Mouse (Mus musculus): ENCODE data around the gene Atp5j.
A peak's percentile ranks its signal among the peaks of the same experiment; 100 is the strongest.

Gene Atp5j

GRCm38 (mm10) chr16:84835441-84835822 is at the start of gene Atp5j:
Atp5j (minus strand) TSS chr16:84835625.
- no peak for DNase-seq (ENCODE audit: extremely low read depth, low read depth)

DNA sequence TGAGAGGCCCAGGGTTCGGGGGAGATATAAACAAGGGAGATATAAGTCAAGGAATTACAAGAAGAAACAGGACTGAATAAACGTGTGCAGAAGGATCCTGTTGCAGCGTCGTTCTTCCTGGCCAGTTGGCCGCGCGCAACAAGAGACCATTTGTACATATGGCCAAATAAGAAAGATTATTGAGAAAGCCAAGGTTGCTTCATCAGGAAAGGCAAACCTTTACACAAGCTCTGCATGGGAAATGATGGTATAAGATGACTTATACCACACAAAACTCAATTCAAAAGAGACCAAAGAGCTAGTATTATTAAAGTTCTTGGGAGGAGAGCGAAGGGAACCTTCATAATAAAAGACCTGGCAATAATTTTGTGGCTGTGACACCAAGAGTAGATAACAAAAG is 49.1 kb upstream of the Atp5j start:
- DNase-seq (ENCODE audit: extremely low read depth, low read depth) = no peak

- peak; percentile 26 for DNase-seq (ENCODE audit: extremely low read depth, low read depth)
Observed at GRCm38 (mm10) chr16:84881754-84882321, 46.4 kb upstream of the Atp5j start.

DNA sequence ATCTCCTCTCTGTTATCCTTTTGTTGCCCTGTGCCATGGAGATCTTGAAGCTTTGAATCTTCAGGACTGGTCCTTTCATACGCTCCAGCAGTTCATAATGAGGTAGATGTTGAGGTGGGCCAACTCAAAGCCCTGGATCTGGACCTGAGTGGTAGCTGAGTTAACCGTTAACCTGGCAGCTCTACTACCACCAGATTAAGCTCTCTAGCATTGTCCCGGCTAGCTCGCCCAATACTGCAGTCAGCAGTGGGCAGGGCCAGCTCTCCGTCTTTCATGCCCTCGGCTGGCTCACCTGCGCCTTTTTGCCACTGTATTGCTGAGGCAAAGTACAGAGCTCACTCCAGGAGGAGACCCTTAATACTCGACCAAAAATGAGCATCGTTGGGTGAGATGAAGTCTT is 45.7 kb upstream of the Atp5j start:
- DNase-seq (ENCODE audit: extremely low read depth, low read depth) = no peak

DNA sequence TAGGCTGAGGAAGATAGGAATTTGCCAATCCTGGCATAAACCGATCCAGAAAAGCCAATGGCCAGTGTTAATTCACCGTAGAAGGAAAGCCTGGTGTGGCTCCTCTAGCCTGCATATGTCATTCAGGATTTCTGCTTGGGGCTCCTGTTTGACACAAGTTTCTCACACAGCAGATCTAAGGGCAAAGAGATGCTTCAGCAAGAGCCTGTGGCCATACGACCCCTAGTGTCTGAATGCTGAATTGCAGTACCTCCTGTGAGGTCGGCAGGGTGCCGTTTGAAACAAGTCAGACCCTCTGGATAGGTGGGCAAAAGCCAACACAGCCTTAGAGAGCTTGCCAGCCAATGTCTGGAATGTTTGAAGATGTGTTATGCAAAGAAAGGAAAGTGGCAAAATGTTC is 43.7 kb upstream of the Atp5j start:
- DNase-seq (ENCODE audit: extremely low read depth, low read depth) = peak; percentile 72

DNA sequence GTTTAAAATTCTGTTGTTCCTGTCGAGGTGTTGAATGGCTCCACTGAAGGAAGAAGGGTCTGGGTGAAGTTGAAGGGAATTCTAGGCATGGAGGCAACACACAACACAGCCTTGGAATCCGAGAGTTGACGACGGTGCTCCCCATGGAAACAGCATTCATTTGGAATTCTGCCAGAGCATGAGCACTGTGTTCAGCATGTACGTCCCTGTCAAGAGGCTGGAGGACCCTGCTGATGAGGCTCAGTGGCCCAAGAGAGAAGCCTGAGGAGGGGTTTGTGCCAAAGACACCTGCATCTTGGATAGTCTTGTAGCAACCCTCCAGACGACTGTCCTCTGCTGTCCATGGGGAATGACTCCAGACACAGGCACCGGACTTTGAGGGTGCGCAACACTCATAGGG is 40.7 kb upstream of the Atp5j start:
- no peak for DNase-seq (ENCODE audit: extremely low read depth, low read depth)

- DNase-seq (ENCODE audit: extremely low read depth, low read depth) = no peak
Observed at GRCm38 (mm10) chr16:84875718-84876035, 40.3 kb upstream of the Atp5j start.

DNA sequence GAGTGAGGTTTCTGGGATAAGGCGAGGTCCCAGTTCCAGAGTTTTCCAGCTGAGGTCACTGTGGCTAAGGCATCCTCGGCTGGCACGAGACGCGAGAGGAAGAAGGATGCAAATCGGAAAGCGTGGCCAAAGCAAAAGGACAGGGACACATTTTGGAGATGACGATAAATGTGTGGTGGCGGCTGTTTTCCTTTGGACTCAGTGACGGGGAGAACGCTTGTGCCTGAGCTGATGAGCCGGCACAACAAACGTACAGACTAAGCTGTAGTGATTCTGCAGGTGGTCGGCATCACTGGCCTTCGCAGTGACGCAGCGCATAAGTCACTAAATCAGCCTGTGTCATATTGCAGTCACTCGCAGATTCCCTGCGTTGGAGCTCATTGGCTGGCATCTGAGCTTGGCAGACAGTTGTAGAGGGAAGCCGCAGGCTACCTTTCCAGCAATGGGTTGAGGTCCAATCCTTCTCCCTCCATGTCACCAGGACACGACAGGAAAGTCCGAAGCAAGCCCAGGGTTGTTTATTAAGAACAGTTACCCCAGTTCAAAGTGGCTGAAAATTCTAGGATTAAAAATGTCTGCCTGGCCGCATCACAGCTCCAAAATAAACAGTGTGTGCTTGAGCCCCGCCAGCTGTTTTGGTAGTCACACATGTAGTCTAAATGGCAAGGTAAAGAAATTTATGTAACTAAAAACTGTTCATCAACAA is 39.7 kb upstream of the Atp5j start:
- no peak for DNase-seq (ENCODE audit: extremely low read depth, low read depth)

GRCm38 (mm10) chr16:84873805-84874204 is 38.4 kb upstream of the Atp5j start:
- DNase-seq (ENCODE audit: extremely low read depth, low read depth) = no peak

GRCm38 (mm10) chr16:84864656-84865055 is 29.2 kb upstream of the Atp5j start:
- DNase-seq (ENCODE audit: extremely low read depth, low read depth) = no peak

- DNase-seq (ENCODE audit: extremely low read depth, low read depth) = no peak
Observed at GRCm38 (mm10) chr16:84853492-84853891, 18.1 kb upstream of the Atp5j start.

DNA sequence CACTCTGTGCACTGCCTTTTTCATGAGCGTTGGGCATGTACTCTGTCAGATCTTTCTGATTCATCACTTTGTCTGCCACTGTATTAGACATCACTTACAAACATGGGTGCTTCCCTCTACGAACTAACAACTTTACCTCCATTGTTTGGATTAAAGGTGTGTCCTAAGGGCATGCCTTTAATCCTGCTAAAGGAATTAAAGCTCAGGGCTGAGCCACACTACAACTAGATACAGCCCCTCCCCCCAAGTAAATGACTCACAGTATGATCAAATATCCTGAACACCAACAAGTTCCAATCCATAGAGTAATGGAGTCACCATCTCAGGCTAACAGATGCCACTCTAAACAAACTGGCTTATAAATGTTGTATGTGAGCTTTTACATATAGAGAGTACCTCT is 3.2 kb upstream of the Atp5j start:
- DNase-seq (ENCODE audit: extremely low read depth, low read depth) = no peak

DNA sequence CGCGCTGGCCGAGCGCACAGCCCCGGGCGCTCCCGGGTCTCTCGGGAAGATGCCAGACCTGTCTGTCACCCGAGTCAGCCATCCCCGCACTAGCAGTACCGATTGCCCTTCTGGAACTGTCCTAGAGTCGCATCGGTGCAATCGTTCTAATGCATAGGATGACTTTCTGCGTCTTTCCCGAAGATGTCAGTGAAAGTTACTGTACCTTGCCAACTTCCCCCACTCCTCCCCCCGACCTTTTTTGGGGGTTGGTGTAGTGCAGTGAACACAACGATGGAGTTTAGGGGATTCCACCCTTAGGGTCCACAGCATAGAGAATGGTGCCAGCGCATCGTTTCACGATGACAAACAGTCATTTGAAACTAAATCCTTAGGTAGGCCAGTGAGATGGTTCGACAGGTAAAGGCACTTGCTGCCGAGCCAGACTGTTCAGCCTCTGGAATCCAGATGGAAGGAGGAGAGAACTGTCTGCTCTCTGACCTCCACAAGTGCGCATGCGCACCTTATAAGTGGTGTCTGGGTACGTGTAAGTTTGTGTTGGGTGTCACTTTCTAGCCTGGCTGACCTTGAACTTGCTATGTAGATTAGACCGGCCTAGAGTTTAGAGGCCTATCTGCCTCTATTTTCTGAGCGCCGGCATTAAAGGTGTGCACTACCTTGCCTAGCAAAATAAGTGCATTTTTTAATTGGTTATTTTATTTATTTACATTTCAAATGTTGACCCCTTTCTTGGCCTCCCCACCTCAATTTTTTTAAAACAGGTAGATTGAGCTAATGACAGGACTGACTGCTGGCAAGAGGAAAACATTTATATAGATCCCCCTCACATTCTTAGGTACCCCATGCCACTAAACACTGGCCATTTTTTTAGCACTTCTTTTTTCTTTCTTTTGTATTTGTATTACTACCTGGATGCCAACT is 658 bp upstream of the Atp5j start:
- DNase-seq (ENCODE audit: extremely low read depth, low read depth) = peak; percentile 81

DNA sequence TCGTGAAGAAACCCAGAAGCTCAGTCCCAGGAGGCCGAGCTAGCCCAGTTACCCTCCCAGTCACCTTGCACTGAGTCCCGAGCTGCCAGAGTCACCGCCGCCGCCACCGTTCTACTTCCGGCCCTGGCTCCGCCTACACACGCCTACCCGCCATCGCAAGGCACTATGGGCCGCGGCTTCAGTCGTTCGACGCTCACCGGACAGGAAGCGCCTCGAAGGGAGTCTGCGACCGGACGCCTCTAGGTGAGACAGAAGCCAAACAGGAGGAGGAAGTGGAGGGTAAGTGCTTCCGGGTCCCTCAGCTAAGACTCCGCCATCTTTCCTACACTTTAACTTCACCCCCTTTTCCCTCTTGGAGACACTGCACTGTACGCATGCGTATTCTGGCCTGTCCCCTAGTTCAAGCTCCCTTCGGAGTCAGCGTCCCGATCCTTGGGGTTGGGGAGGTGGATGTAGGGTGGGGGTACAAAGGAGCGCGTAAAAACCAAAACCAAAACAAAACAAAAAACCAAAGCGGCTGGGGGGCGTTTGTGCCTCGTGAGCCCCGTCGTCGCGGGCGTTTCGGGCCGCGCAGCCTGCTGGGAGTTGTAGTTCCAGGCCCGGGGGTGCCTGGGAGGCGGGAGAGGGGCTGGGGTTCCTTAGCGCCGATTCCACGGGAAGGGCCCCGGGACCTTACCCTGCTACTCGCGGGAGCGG is 532 bp downstream of the Atp5j start, which contains the start of gene Gabpa:
TSS of gene Gabpa (plus strand) at position 181 of the 696 bp plus-strand sequence.
- peak; percentile 95 for DNase-seq (ENCODE audit: extremely low read depth, low read depth)

GRCm38 (mm10) chr16:84834344-84834743 is 1.1 kb downstream of the Atp5j start:
- DNase-seq (ENCODE audit: extremely low read depth, low read depth) = no peak

DNA sequence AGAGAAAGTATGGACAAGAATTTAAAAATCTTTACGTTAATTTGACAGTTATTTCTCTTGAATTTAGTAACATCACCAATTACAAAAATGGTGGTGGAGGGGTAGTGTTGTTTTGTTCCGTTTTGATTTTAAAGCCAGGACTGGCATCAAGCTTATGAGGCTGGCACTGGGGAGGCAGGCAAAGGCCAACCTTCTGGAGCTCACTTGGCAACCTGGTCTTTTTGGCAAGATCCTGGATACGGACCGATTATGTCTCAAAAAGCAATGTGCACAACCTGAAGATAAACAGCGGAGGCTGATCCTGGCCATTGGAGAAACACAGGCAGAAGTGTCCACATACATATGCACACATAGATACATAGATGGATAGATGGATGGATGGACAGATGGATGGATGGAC is 2.7 kb downstream of the Atp5j start:
- DNase-seq (ENCODE audit: extremely low read depth, low read depth) = no peak

DNA sequence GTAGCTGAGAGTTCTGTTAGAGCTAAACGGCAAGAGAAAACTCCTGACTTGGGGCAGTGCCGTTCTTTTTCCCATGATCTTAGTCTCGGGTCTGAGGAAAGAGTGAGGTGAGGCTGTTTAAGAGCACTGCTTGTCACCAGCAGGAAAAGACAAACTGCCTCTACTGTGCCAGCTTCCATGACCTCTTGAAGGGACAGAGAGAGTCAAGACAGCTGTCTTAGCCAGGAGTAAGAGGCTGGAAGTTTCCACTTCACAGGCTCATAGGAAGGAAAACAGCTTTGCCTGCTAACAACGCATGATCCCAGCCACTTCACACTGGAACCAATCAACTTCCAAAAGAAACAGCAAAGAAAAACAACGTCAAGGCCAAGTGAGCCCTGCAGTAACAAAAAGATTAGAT is 3.7 kb downstream of the Atp5j start:
- DNase-seq (ENCODE audit: extremely low read depth, low read depth) = no peak

- DNase-seq (ENCODE audit: extremely low read depth, low read depth) = no peak
Observed at GRCm38 (mm10) chr16:84825009-84825408, 10.4 kb downstream of the Atp5j start.

- peak; percentile 10 for DNase-seq (ENCODE audit: extremely low read depth, low read depth)
Observed at GRCm38 (mm10) chr16:84817423-84817822, 18.0 kb downstream of the Atp5j start.

- no peak for DNase-seq (ENCODE audit: extremely low read depth, low read depth)
Observed at GRCm38 (mm10) chr16:84814511-84814910, 20.9 kb downstream of the Atp5j start.

DNA sequence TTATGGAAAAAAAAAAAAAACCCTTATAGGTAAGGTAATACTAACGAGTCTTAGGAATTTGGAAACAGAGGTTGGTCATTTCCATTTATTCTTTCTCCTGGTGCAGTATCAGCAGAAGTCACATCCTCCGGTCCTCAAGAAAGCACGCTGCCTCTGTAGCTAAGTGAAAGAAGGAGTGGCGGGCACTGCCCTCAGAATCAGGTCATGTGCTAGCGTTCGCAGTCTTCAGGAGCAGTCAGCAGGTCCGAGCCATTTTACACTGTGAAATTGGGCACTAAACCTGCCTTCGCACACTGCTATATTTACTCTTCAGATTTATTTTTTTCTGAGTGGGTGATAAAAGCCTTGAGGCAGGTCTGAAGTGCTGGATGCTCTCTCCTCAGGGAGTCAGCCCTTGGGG is 21.6 kb downstream of the Atp5j start:
- no peak for DNase-seq (ENCODE audit: extremely low read depth, low read depth)

DNA sequence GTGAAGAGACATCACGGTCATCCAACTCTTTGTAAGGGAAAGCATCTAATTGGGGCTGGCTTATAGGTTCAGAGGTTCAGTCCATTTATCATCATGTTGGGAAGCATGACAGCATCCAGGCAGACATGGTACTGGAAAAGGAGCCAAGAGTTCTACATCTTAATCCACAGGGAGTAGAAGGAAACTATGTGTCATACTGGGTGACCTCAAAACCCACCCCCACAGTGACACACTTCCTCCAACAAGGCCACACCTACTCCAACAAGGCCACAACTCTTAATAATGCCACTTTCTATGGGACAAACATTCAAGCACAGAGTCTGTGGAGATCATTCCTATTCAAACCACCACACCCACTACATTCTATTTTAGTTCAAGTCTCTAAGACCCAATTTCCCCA is 25.2 kb downstream of the Atp5j start:
- DNase-seq (ENCODE audit: extremely low read depth, low read depth) = no peak
